Mouse (Mus musculus): ENCODE data around the gene Cog8.

DNA sequence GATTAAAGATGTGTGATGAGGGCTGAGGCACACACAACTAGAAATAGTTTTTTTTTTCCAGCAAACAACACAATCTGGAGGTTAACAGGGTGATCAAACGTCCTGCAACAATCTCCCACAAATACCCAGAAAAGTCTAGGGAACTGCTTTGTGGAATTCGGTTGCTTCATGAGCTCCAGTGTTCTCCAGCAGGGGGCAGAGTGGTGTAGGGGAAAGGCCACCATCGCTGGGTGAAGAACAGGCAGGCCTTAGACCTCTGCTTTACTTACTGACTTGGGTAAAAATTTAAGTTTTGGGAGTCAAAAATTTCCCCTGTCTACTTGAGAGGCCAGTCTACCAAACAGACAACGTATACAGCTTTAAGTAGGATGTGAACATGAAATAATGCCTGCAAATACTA is 48.1 kb upstream of the Cog8 start:
- no peak for TF ChIP-seq GATA1 (IDR thresholded peaks at IDR 0.05; ENCODE audit: borderline replicate concordance, low read length)
- TF ChIP-seq FLI1 (IDR thresholded peaks at IDR 0.05; ENCODE audit: low read length) = no peak
